ENCODE assay signal across 8 mouse cellular contexts in genomic region chr5:24601911-24602750, GRCm38 (mm10). TPM values are rescaled to one million over a fixed set of nuclear protein-coding genes. Genes with fewer than 3 reads are reported as not detected.
DNase-seq lines count a peak whose midpoint lies in the region; ATAC-seq and TF ChIP-seq lines count a peak whose summit lies in the region.

No protein-coding gene starts in this region.

- under 1% methylated on average over 71 of the region's 73 CpGs for WGBS in intestine, embryonic 16.5 days
- WGBS in olfactory bulb, adult 2 months, result under 1% methylated on average over 73 of the region's 73 CpGs

- H3K27ac ChIP-seq in left cerebral cortex, adult 2 months, result peak overlapping the region; percentile 87
- H3K27ac ChIP-seq in intestine, embryonic 16.5 days (ENCODE audit: low read length), result peak overlapping the region; percentile 98
- H3K27ac ChIP-seq in olfactory bulb, adult 2 months (ENCODE audit: insufficient read depth, low read depth, low read length), result peak overlapping the region; percentile 91

- intact Hi-C loops in left cerebral cortex, adult 2 months (cut with DNase I), result no loop called here
- intact Hi-C loops in left cerebral cortex, postnatal 36 days (cut with DNase I), result loop anchor here (2.0 kb wide), 1 partner anchor 23 kb away; the partner anchor contains the start of gene Smarcd3

- ATAC-seq in granulocyte monocyte progenitor cell, adult 5-6 weeks (replicated peaks; ENCODE audit: poor library complexity, severe bottlenecking), result 0 out of 2 replicates have a peak, but pooled peaks have one; percentile 12
- peak; percentile 45 for ATAC-seq in intestine, embryonic 16.5 days

- H3K9me3 ChIP-seq in intestine, embryonic 16.5 days (ENCODE audit: control insufficient read depth, low read length), result no peaks in the 10 kb centered on the region

- peaks cover 60% of the 10 kb centered on the region for H3K4me1 ChIP-seq in intestine, embryonic 16.5 days (ENCODE audit: control insufficient read depth, insufficient read depth, low read length)
- peaks cover 66% of the 10 kb centered on the region for H3K4me1 ChIP-seq in olfactory bulb, adult 2 months (ENCODE audit: control insufficient read depth, insufficient read depth, low read length)

- TF ChIP-seq CTCF in left cerebral cortex, adult 2 months (IDR thresholded peaks at IDR 0.05), result no peak
- TF ChIP-seq CTCF in olfactory bulb, adult 2 months (IDR thresholded peaks at IDR 0.05; ENCODE audit: insufficient read depth, low read depth, low read length), result 0 out of 2 replicates have a peak, but pooled peaks have one; percentile 0

- H3K4me3 ChIP-seq in left cerebral cortex, adult 2 months, result peak overlapping the region; percentile 49
- H3K4me3 ChIP-seq in intestine, embryonic 16.5 days (ENCODE audit: low read length), result peak overlapping the region; percentile 69
- peak overlapping the region; percentile 54 for H3K4me3 ChIP-seq in olfactory bulb, adult 2 months (ENCODE audit: insufficient read depth, low read depth, low read length)

- peaks cover 15% of the 10 kb centered on the region for H3K27me3 ChIP-seq in intestine, embryonic 16.5 days (replicated peaks; ENCODE audit: control insufficient read depth, insufficient read depth, low read length)

- DNase-seq in left cerebral cortex, adult 2 months (ENCODE audit: extremely low spot score in 1 of 2, low spot score in 2 of 2), result peak in 1 of 2 experiments; percentile 60
- DNase-seq in left cerebral cortex, postnatal 36 days (ENCODE audit: low spot score in 2 of 2), result no peak
- DNase-seq in cerebellum, postnatal 36 days, result peak; percentile 43 to 46
- peak; percentile 72 to 74 for DNase-seq in lung, adult 18-20 months
- DNase-seq in frontal cortex, postnatal 36 days (ENCODE audit: low spot score in 2 of 2), result no peak

- peak overlapping the region; percentile 85 for H3K9ac ChIP-seq in intestine, embryonic 16.5 days (ENCODE audit: low read depth, low read length)

- no peak for TF ChIP-seq POLR2A in olfactory bulb, adult 2 months (IDR thresholded peaks at IDR 0.05; ENCODE audit: insufficient read depth, low read depth, low read length)

- no peaks in the 10 kb centered on the region for H3K36me3 ChIP-seq in intestine, embryonic 16.5 days (ENCODE audit: control insufficient read depth, insufficient read depth, low read length)

- H3K4me2 ChIP-seq in intestine, embryonic 16.5 days (ENCODE audit: low read depth, low read length), result peak overlapping the region; percentile 96

RNA-seq across cellular contexts. Expression of gene Chpf2, which starts 15.6 kb away (rescaled TPM):
- total RNA-seq in left cerebral cortex, adult 2 months (2021), result 10 to 100 TPM; 72.6 to 78.4 TPM
- 10 to 100 TPM; 69.2 to 76.9 TPM for total RNA-seq in left cerebral cortex, postnatal 36 days (2021)
- 17.8 and 17.9 TPM in 2 replicates for total RNA-seq in granulocyte monocyte progenitor cell, adult 5-6 weeks (2014; fragmentation: Nextera tagmentation)
- total RNA-seq in granulocyte monocyte progenitor cell, adult 5-6 weeks (2017), result 10.4 and 29.2 TPM in 2 replicates
- polyA plus RNA-seq in intestine, embryonic 16.5 days (2015; fragmentation: Nextera tagmentation; extraction: Ambion mirVana), result 16.3 and 18.0 TPM in 2 replicates
- polyA plus RNA-seq in olfactory bulb, adult 2 months (2012; ENCODE audit: insufficient read depth, insufficient read length, low replicate concordance, missing spikeins), result not detected in 2 replicates

RNA-seq across cellular contexts. Expression of gene Smarcd3, which starts 22.1 kb away (rescaled TPM):
- total RNA-seq in left cerebral cortex, adult 2 months (2021), result 10 to 100 TPM; 90.4 to 97.4 TPM
- total RNA-seq in left cerebral cortex, postnatal 36 days (2021), result 100 to 1,000 TPM in 1 of 2 experiments, 10 to 100 TPM in 1; 95.3 to 108 TPM
- total RNA-seq in granulocyte monocyte progenitor cell, adult 5-6 weeks (2014; fragmentation: Nextera tagmentation), result not detected in 2 replicates
- 0.05 and 0.34 TPM in 2 replicates for total RNA-seq in granulocyte monocyte progenitor cell, adult 5-6 weeks (2017)
- 9.5 and 10.0 TPM in 2 replicates for polyA plus RNA-seq in intestine, embryonic 16.5 days (2015; fragmentation: Nextera tagmentation; extraction: Ambion mirVana)
- polyA plus RNA-seq in olfactory bulb, adult 2 months (2012; ENCODE audit: insufficient read depth, insufficient read length, low replicate concordance, missing spikeins), result not detected in 2 replicates

RNA-seq across cellular contexts. Expression of gene Abcf2, which starts 24.9 kb away (rescaled TPM):
- 10 to 100 TPM; 82.4 to 89.0 TPM for total RNA-seq in left cerebral cortex, adult 2 months (2021)
- total RNA-seq in left cerebral cortex, postnatal 36 days (2021), result 10 to 100 TPM; 85.2 to 90.3 TPM
- total RNA-seq in granulocyte monocyte progenitor cell, adult 5-6 weeks (2014; fragmentation: Nextera tagmentation), result 51.6 and 74.3 TPM in 2 replicates
- 98.3 and 98.8 TPM in 2 replicates for total RNA-seq in granulocyte monocyte progenitor cell, adult 5-6 weeks (2017)
- 75.0 and 82.7 TPM in 2 replicates for polyA plus RNA-seq in intestine, embryonic 16.5 days (2015; fragmentation: Nextera tagmentation; extraction: Ambion mirVana)
- not detected in 2 replicates for polyA plus RNA-seq in olfactory bulb, adult 2 months (2012; ENCODE audit: insufficient read depth, insufficient read length, low replicate concordance, missing spikeins)

RNA-seq across cellular contexts. Expression of gene 4931409K22Rik, which starts 45.5 kb away (rescaled TPM):
- total RNA-seq in left cerebral cortex, adult 2 months (2021), result under 1 TPM in 1 of 2 experiments, not detected in 1; 0.14 TPM
- under 1 TPM in 1 of 2 experiments, not detected in 1; 0.23 TPM for total RNA-seq in left cerebral cortex, postnatal 36 days (2021)
- not detected in 2 replicates for total RNA-seq in granulocyte monocyte progenitor cell, adult 5-6 weeks (2014; fragmentation: Nextera tagmentation)
- total RNA-seq in granulocyte monocyte progenitor cell, adult 5-6 weeks (2017), result not detected in 2 replicates
- not detected in 2 replicates for polyA plus RNA-seq in intestine, embryonic 16.5 days (2015; fragmentation: Nextera tagmentation; extraction: Ambion mirVana)
- not detected in 2 replicates for polyA plus RNA-seq in olfactory bulb, adult 2 months (2012; ENCODE audit: insufficient read depth, insufficient read length, low replicate concordance, missing spikeins)

Comparison
In these comparisons a context has a peak if more than half of its experiments do, and no peak if none do; other contexts are left out.
1. DNase-seq: peak in cerebellum, postnatal 36 days (2 of 2) and lung, adult 18-20 months (2 of 2); none in left cerebral cortex, postnatal 36 days (0 of 2) and frontal cortex, postnatal 36 days (0 of 2).
2. RNA of gene Smarcd3, which starts 22.1 kb away (total RNA-seq): 95.3 to 108 TPM in left cerebral cortex, postnatal 36 days and 90.4 to 97.4 TPM in left cerebral cortex, adult 2 months; 0.05 to 0.34 TPM in granulocyte monocyte progenitor cell, adult 5-6 weeks; every median in the first group is over 10 times any median in the second.
3. Peak in every context shown above with its lines, with median percentiles within 50 percentile points of each other: H3K27ac ChIP-seq and H3K4me3 ChIP-seq.